Mouse (Mus musculus) kidney, postnatal 0 days (tissue): ENCODE results near the gene Gpc6. TPM values are rescaled to one million over a fixed set of nuclear protein-coding genes. Genes with fewer than 3 reads are reported as not detected.

Source experiments
- ATAC-seq: fragments of 200-750 bp; cut with Nextera tagmentation; replicated peaks from 2 replicates; pipeline ENCODE4 v1.8.0; 2017; ENCODE audit warnings: low read depth, moderate number of reproducible peaks, moderate TSS enrichment, moderate library complexity; ENCODE audit not compliant: low FRiP score
- DNase-seq: peaks from one replicate; pipeline ENCODE4 v3.0.0-alpha.2; 2016; ENCODE audit warnings: low spot score
- H3K27ac ChIP-seq: fragments of 300-500 bp; sonication (generic); 2 replicates; pipeline ENCODE4 v1.5.1; 2014; ENCODE audit warnings: mild to moderate bottlenecking
- H3K27me3 ChIP-seq: fragments of 300-500 bp; sonication (generic); 2 replicates; pipeline ENCODE4 v1.6.1; 2014; ENCODE audit warnings: low read length, mixed read lengths; ENCODE audit not compliant: insufficient read depth
- H3K36me3 ChIP-seq: fragments of 300-500 bp; sonication (generic); 2 replicates; pipeline ENCODE4 v1.6.1; 2014; ENCODE audit warnings: low read length, mixed read lengths; ENCODE audit not compliant: insufficient read depth
- H3K4me1 ChIP-seq: fragments of 300-500 bp; sonication (generic); replicated peaks from 2 replicates; pipeline ENCODE4 v1.6.1; 2014; ENCODE audit warnings: antibody characterized with exemption, low read length, mixed read lengths; ENCODE audit not compliant: insufficient read depth
- H3K4me2 ChIP-seq: fragments of 300-500 bp; sonication (generic); 2 replicates; pipeline ENCODE4 v1.6.1; 2014; ENCODE audit warnings: mild to moderate bottlenecking, low read length, moderate library complexity, mixed read lengths
- H3K4me3 ChIP-seq: fragments of 300-500 bp; sonication (generic); replicated peaks from 2 replicates; pipeline ENCODE4 v1.5.1; 2014; ENCODE audit warnings: low read depth, low read length
- H3K9ac ChIP-seq: fragments of 300-500 bp; sonication (generic); 2 replicates; pipeline ENCODE4 v1.6.1; 2014; ENCODE audit warnings: low read depth, low read length
- H3K9me3 ChIP-seq: fragments of 300-500 bp; sonication (generic); replicated peaks from 2 replicates; pipeline ENCODE4 v1.6.1; 2016; ENCODE audit warnings: low read length, inconsistent platforms, mixed read lengths
- CTCF ChIP-seq: IDR thresholded peaks from 2 replicates; pipeline ENCODE4 v1.5.1; 2016; ENCODE audit warnings: antibody characterized with exemption, low read depth, mild to moderate bottlenecking, moderate library complexity
- WGBS: fragments of 180-500 bp; shearing (Covaris S2); extraction: QIAGEN DNeasy Blood & Tissue Kit; methylation state at CpG from one replicate; pipeline ENCODE4 v1.1.7; 2014; 5-methylcytosine and 5-hydroxymethylcytosine counted together
- polyA plus RNA-seq: library from polyadenylated mRNA; unstranded; fragments of >200 nt; fragmentation: Nextera tagmentation; extraction: Ambion mirVana; gene quantifications from 2 replicates; pipeline ENCODE4 v1.2.1, GENCODE M21; 2015

Gene Gpc6
- polyA plus RNA-seq, 1 experiment from 2014 or later = 46.4 TPM

DNA sequence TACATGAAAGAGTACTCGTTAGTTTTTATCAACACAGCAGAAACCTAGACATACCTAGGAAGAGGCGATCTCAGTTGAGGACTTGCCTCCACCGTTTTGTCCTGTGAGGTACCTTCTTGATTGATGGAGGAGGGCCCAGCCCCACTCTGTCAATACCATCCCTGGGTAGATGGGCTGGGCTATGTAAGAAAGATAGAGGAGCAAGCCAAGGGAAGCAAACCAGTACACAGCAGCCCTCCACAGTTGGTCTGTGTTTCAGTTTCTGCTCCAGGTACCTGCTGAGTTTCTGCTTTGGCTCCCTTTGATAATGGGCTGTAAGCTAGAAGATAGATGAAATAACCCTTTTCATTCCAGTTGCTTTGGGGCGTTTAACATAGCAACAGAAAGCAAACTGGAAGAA lies 916.1 kb downstream of the Gpc6 start:
- H3K27ac ChIP-seq = no peak overlapping the region
- WGBS = 79% methylated on average over 4 of the region's 4 CpGs
- ATAC-seq = no peak

DNA sequence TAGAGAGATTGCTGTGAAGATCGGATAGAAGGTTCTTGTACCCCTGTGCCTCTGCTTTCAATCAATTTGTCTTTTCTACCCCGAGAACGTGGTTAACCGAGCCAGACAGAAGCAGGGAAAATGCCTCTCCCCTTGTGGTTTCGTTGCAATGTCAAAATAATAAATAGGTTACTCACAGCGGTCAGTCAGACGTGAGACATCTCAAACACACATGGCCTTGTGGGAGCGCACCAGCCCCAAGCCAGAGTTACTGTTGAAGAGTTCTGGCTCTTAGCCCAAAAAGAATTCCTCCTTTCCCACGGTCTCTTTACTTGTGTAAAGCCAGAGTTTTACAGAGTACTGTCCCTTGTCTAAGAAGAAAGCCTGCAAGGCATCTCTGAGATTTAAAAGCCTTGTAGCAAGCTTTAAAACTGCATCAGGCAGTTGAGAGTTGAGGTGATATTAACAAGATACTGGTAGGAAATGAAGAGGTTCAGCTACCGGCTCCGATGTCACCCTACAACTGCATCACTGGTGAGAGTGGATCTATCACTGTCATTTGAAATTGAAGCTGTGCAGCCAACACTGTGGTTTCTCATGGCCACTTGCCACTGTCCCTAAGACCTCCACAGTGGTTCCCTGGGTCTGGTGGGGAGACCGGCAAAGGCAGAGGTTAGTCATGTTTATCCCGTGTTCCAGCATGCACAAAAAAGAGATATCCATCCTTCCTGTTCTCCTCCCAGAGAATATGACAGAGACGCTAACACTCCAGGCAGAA lies 916.9 kb downstream of the Gpc6 start:
- WGBS = 50% methylated on average over 14 of the region's 14 CpGs
- H3K27ac ChIP-seq = no peak overlapping the region
- H3K9ac ChIP-seq = no peak overlapping the region
- ATAC-seq = no peak
- H3K27me3 ChIP-seq = no peaks in the 10 kb centered on the region
- 0 out of 2 replicates have a peak overlapping the region, but pooled peaks have one; percentile 7 for H3K4me2 ChIP-seq
- H3K36me3 ChIP-seq = no peaks in the 10 kb centered on the region
- H3K9me3 ChIP-seq = no peaks in the 10 kb centered on the region
- H3K4me3 ChIP-seq = no peak overlapping the region
- DNase-seq = peak; percentile 48
- H3K4me1 ChIP-seq = no peaks in the 10 kb centered on the region
- no peak for TF ChIP-seq CTCF

More for the DNA sequence above, 916.1 kb downstream of the Gpc6 start:
- no peaks in the 10 kb centered on the region for H3K27me3 ChIP-seq
- no peak overlapping the region for H3K4me3 ChIP-seq
- H3K9me3 ChIP-seq = no peaks in the 10 kb centered on the region
- no peak for TF ChIP-seq CTCF
- DNase-seq = no peak
- no peaks in the 10 kb centered on the region for H3K4me1 ChIP-seq
- no peak overlapping the region for H3K4me2 ChIP-seq
- no peaks in the 10 kb centered on the region for H3K36me3 ChIP-seq
- H3K9ac ChIP-seq = no peak overlapping the region

DNA sequence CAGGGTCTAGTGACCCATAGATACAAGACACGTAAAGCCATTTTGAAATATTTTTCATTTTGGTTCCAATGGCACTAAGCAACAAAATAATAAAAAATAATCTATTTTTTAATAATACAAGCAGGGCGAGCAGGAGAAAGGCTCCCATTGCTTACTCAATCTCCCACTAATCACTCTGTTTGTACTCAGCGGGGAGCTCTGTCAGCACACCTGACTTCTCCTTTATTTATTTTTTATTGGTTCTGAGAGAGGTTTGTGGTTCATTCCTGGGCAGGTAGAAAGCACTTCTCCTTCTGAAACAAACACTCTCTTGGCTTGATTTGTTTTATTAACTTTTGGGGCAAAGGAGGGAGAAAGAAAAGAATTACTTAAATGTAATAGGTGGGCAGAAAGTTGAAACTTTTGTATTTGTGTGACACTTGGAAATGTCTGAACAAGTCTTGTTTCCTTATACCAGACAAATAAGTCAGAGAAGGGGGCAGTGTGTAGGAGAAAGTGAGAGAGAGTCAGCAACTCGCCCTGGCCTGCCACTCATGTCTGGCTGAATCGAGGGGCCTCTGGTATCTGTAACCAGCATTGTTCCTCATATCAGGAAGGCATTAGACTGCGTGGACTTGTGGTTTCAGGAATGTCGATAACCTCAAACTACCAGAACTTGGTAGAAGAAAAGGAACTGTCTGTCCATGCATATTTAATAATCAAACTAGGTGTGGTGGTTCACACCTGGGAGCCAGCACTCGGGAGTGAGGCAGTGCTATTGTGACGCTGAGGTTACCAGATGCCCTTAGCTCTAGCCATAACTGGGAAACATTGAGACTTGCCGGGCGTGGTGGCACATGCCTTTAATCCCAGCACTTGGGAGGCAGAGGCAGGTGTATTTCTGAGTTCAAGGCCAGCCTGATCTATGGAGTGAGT lies 924.7 kb downstream of the Gpc6 start:
- ATAC-seq (no peak), DNase-seq (no peak)
- H3K4me1 ChIP-seq = no peaks in the 10 kb centered on the region
- no peak overlapping the region for H3K9ac ChIP-seq
- no peaks in the 10 kb centered on the region for H3K9me3 ChIP-seq
- no peak overlapping the region for H3K4me3 ChIP-seq
- no peaks in the 10 kb centered on the region for H3K36me3 ChIP-seq
- no peaks in the 10 kb centered on the region for H3K27me3 ChIP-seq
- TF ChIP-seq CTCF = no peak
- H3K4me2 ChIP-seq = no peak overlapping the region
- 84% methylated on average over 11 of the region's 11 CpGs for WGBS
- no peak overlapping the region for H3K27ac ChIP-seq

DNA sequence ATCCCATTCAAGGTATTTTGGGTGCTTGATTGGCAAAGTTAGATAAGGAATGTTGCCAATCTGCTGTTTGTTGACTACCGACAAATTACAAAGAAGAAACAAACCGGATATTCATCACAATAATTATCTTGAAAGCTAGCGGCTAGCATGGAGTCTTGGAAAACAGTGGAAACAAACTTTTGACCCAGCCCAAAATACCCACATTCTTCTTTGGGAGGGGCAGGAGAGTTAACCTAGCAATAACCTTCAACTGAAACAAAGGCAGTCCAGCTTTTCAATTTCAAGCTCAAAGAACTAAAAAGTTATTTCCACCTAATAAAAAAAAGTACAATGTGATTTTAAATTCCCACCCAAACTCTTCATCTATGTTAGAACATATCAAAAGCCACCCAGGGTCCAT lies 927.2 kb downstream of the Gpc6 start:
- no peak for DNase-seq
- WGBS = 81% methylated on average over 3 of the region's 3 CpGs
- no peaks in the 10 kb centered on the region for H3K4me1 ChIP-seq
- no peak for ATAC-seq
- no peak overlapping the region for H3K4me3 ChIP-seq
- no peak overlapping the region for H3K27ac ChIP-seq
- no peak for TF ChIP-seq CTCF
- H3K9ac ChIP-seq = no peak overlapping the region
- no peaks in the 10 kb centered on the region for H3K9me3 ChIP-seq
- H3K27me3 ChIP-seq = no peaks in the 10 kb centered on the region
- no peak overlapping the region for H3K4me2 ChIP-seq
- no peaks in the 10 kb centered on the region for H3K36me3 ChIP-seq

DNA sequence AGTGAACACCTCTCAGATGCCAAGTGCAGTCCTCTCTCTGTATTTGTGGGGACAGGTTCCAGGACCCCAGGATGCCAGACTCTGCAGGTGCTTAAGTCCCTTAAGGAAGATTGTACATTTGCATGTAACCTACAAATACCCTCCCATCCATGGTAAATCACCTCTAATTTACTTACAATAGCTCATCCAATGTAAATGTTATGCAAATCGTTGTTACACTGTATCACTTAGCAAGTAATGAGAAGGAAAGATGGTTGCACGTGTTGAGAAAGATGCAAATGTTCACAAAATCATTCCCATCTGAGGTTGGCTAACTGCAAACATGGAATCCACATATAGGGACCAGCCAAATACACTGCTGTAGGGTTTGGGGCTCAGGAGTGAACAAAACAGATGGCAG lies 927.7 kb downstream of the Gpc6 start:
- H3K4me2 ChIP-seq = no peak overlapping the region
- 96% methylated on average over 2 of the region's 2 CpGs for WGBS
- no peak for TF ChIP-seq CTCF
- DNase-seq (no peak), ATAC-seq (no peak)
- no peaks in the 10 kb centered on the region for H3K27me3 ChIP-seq
- H3K4me3 ChIP-seq = no peak overlapping the region
- H3K36me3 ChIP-seq = no peaks in the 10 kb centered on the region
- no peaks in the 10 kb centered on the region for H3K9me3 ChIP-seq
- no peak overlapping the region for H3K27ac ChIP-seq
- no peaks in the 10 kb centered on the region for H3K4me1 ChIP-seq
- H3K9ac ChIP-seq = no peak overlapping the region

DNA sequence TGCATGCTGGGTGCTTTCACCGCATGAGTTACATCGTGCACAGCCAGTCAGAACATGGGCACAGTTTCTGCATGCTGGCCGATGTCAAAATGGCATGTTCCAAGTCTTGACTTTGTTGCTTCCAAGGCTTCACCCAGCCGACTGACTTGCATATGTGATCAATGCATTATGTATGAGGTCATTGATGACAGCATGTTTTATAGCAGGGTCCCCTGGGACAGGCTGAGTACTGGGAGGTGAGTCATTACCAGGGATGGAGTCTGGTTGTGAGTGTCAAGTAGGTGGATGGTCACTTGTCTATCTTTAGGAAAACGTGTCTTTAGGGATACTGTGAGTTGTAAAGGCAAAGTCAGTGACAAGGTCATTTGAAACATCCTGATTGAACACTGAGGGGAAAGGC lies 929.4 kb downstream of the Gpc6 start:
- H3K36me3 ChIP-seq = no peaks in the 10 kb centered on the region
- H3K4me1 ChIP-seq = no peaks in the 10 kb centered on the region
- DNase-seq (no peak), ATAC-seq (no peak)
- H3K27me3 ChIP-seq = no peaks in the 10 kb centered on the region
- no peak overlapping the region for H3K4me3 ChIP-seq
- no peak for TF ChIP-seq CTCF
- no peak overlapping the region for H3K27ac ChIP-seq
- no peak overlapping the region for H3K9ac ChIP-seq
- no peak overlapping the region for H3K4me2 ChIP-seq
- no peaks in the 10 kb centered on the region for H3K9me3 ChIP-seq
- WGBS = 87% methylated on average over 5 of the region's 5 CpGs
